Mouse (Mus musculus) CH12.LX (cell line): Measurements from ENCODE around the gene Kncn. TPM values are rescaled to one million over a fixed set of nuclear protein-coding genes. Genes with fewer than 3 reads are reported as not detected.
A peak's percentile ranks its signal among the peaks of the same experiment; 100 is the strongest.

ENCODE experiments used
- DNase-seq: peaks from one replicate; pipeline ENCODE4 v3.0.0-alpha.2; 2013; ENCODE audit errors: extremely low read depth
- H3K27ac ChIP-seq: 2 replicates; pipeline ENCODE4 v1.5.1; 2012; ENCODE audit warnings: low read depth, mild to moderate bottlenecking, control low read depth, moderate library complexity; ENCODE audit not compliant: insufficient read depth
- H3K27me3 ChIP-seq: replicated peaks from 2 replicates; pipeline ENCODE3; 2012; ENCODE audit warnings: inconsistent platforms
- H3K36me3 ChIP-seq, 2 experiments: replicated peaks in 1 of 2; 2 replicates each; pipeline versions ENCODE3 to v1.6.1; 2012; ENCODE audit warnings: inconsistent platforms in 1 of 2, low read length in 1 of 2, mild to moderate bottlenecking in 1 of 2, mixed read lengths in 1 of 2, moderate library complexity in 1 of 2; ENCODE audit not compliant: control insufficient read depth in 1 of 2, insufficient read depth in 1 of 2
- H3K4me1 ChIP-seq, 2 experiments: 2 replicates each; pipeline ENCODE4 v1.6.1; 2012; ENCODE audit warnings: inconsistent platforms in 1 of 2, moderate library complexity in 1 of 2; ENCODE audit not compliant: insufficient read depth in 2 of 2, control insufficient read depth in 1 of 2
- H3K4me2 ChIP-seq: 2 replicates; pipeline ENCODE4 v1.6.1; 2012; ENCODE audit warnings: low read depth, mild to moderate bottlenecking, control low read depth; ENCODE audit not compliant: poor library complexity, insufficient read depth, severe bottlenecking
- H3K4me3 ChIP-seq, 3 experiments: fragments of 150-350 bp in 1 of 3; sonication (generic) in 1 of 3; replicated peaks in 1 of 3; 2 replicates each; pipeline versions ENCODE3 to v1.5.1; 2011 to 2012; ENCODE audit warnings: low read depth in 2 of 3, low read length in 2 of 3, mild to moderate bottlenecking in 2 of 3, moderate library complexity in 2 of 3, control low read depth in 1 of 3, improper control_type of control experiment in 1 of 3, inconsistent platforms in 1 of 3, mixed read lengths in 1 of 3; ENCODE audit not compliant: poor library complexity in 1 of 3
- H3K79me2 ChIP-seq: replicated peaks from 2 replicates; pipeline ENCODE4 v1.6.1; 2012; ENCODE audit warnings: mild to moderate bottlenecking, moderate library complexity; ENCODE audit not compliant: control insufficient read depth, poor library complexity, insufficient read depth, severe bottlenecking; ENCODE audit errors: extremely low read depth
- H3K9ac ChIP-seq: 2 replicates; pipeline ENCODE4 v1.6.1; 2012; ENCODE audit warnings: low read depth, mild to moderate bottlenecking, control low read depth, moderate library complexity; ENCODE audit not compliant: insufficient read depth
- H3K9me3 ChIP-seq: replicated peaks from 2 replicates; pipeline ENCODE3; 2012; ENCODE audit warnings: low read length, inconsistent platforms, mixed read lengths
- BHLHE40 ChIP-seq: IDR thresholded peaks from 2 replicates; pipeline ENCODE4 v1.6.1; 2011; ENCODE audit warnings: mild to moderate bottlenecking, low read depth, low read length, improper control_type of control experiment
- CHD1 ChIP-seq: IDR thresholded peaks from 2 replicates; pipeline ENCODE4 v1.6.1; 2012; ENCODE audit warnings: low read depth, low read length, improper control_type of control experiment, inconsistent platforms
- CTCF ChIP-seq, 2 experiments: IDR thresholded peaks in 1 of 2; conservative IDR thresholded peaks in 1 of 2; 2 replicates each; pipeline ENCODE4 v1.5.1; 2011 to 2012; ENCODE audit warnings: low read depth in 2 of 2, low read length in 2 of 2, improper control_type of control experiment in 1 of 2, inconsistent platforms in 1 of 2, mild to moderate bottlenecking in 1 of 2, moderate library complexity in 1 of 2
- E2F4 ChIP-seq: IDR thresholded peaks from 2 replicates; pipeline ENCODE4 v1.6.1; 2011; ENCODE audit warnings: low read depth, low read length, improper control_type of control experiment; ENCODE audit not compliant: insufficient replicate concordance
- EP300 ChIP-seq: IDR thresholded peaks from 2 replicates; pipeline ENCODE4 v1.6.1; 2011; ENCODE audit warnings: low read length, improper control_type of control experiment
- GABPA ChIP-seq: IDR thresholded peaks from 2 replicates; pipeline ENCODE4 v1.6.1; 2012; ENCODE audit warnings: low read depth, low read length, improper control_type of control experiment, inconsistent platforms; ENCODE audit not compliant: insufficient replicate concordance
- HCFC1 ChIP-seq: IDR thresholded peaks from 2 replicates; pipeline ENCODE4 v1.6.1; 2012; ENCODE audit warnings: low read depth, mild to moderate bottlenecking, inconsistent platforms, low read length, improper control_type of control experiment
- IRF4 ChIP-seq: IDR thresholded peaks from 2 replicates; pipeline ENCODE4 v1.6.1; 2014; ENCODE audit warnings: low read depth, mild to moderate bottlenecking, inconsistent platforms, low read length, improper control_type of control experiment
- JUN ChIP-seq: IDR thresholded peaks from 2 replicates; pipeline ENCODE4 v1.6.1; 2011; ENCODE audit warnings: low read depth, mild to moderate bottlenecking, low read length, improper control_type of control experiment, moderate library complexity; ENCODE audit not compliant: insufficient read depth
- JUND ChIP-seq: conservative IDR thresholded peaks from 2 replicates; pipeline ENCODE4 v1.6.1; 2011; ENCODE audit warnings: low read depth, low read length, improper control_type of control experiment
- KAT2A ChIP-seq: IDR thresholded peaks from 2 replicates; pipeline ENCODE4 v1.6.1; 2012; ENCODE audit warnings: low read length, improper control_type of control experiment, inconsistent platforms; ENCODE audit not compliant: insufficient replicate concordance
- MAX ChIP-seq: IDR thresholded peaks from 2 replicates; pipeline ENCODE4 v1.6.1; 2011; ENCODE audit warnings: low read length, improper control_type of control experiment
- MAZ ChIP-seq: IDR thresholded peaks from 2 replicates; pipeline ENCODE4 v1.6.1; 2012; ENCODE audit warnings: low read depth, mild to moderate bottlenecking, inconsistent platforms, low read length, improper control_type of control experiment, moderate library complexity
- MXI1 ChIP-seq: IDR thresholded peaks from 2 replicates; pipeline ENCODE4 v1.6.1; 2011; ENCODE audit warnings: mild to moderate bottlenecking, low read depth, low read length, improper control_type of control experiment
- NELFE ChIP-seq: IDR thresholded peaks from 2 replicates; pipeline ENCODE4 v1.6.1; 2011; ENCODE audit warnings: low read depth, low read length, improper control_type of control experiment
- NRF1 ChIP-seq: IDR thresholded peaks from 2 replicates; pipeline ENCODE4 v1.6.1; 2014; ENCODE audit warnings: low read depth, mild to moderate bottlenecking, inconsistent platforms, low read length, improper control_type of control experiment, moderate library complexity
- PAX5 ChIP-seq: IDR thresholded peaks from 2 replicates; pipeline ENCODE4 v1.6.1; 2012; ENCODE audit warnings: low read length, inconsistent platforms, mixed read lengths
- POLR2AphosphoS2 ChIP-seq: IDR thresholded peaks from 2 replicates; pipeline ENCODE4 v1.6.1; 2011; ENCODE audit warnings: low read depth, low read length, improper control_type of control experiment
- RAD21 ChIP-seq: IDR thresholded peaks from 2 replicates; pipeline ENCODE4 v1.6.1; 2011; ENCODE audit warnings: low read depth, mild to moderate bottlenecking, low read length, improper control_type of control experiment, moderate library complexity
- RCOR1 ChIP-seq: conservative IDR thresholded peaks from 2 replicates; pipeline ENCODE4 v1.6.1; 2012; ENCODE audit warnings: low read depth, mild to moderate bottlenecking, inconsistent platforms, low read length, improper control_type of control experiment
- SIN3A ChIP-seq: IDR thresholded peaks from 2 replicates; pipeline ENCODE4 v1.6.1; 2012; ENCODE audit warnings: low read length, improper control_type of control experiment, inconsistent platforms
- SMC3 ChIP-seq: IDR thresholded peaks from 2 replicates; pipeline ENCODE4 v1.6.1; 2011; ENCODE audit warnings: low read depth, low read length, improper control_type of control experiment
- TBP ChIP-seq: conservative IDR thresholded peaks from 2 replicates; pipeline ENCODE4 v1.6.1; 2011; ENCODE audit warnings: low read depth, low read length, improper control_type of control experiment
- TCF12 ChIP-seq: IDR thresholded peaks from 2 replicates; pipeline ENCODE4 v1.6.1; 2014; ENCODE audit warnings: low read depth, mild to moderate bottlenecking, inconsistent platforms, low read length, improper control_type of control experiment
- USF1 ChIP-seq: IDR thresholded peaks from 2 replicates; pipeline ENCODE4 v1.6.1; 2014; ENCODE audit warnings: low read depth, mild to moderate bottlenecking, inconsistent platforms, low read length, improper control_type of control experiment
- ZC3H11A ChIP-seq: IDR thresholded peaks from 2 replicates; pipeline ENCODE4 v1.6.1; 2012; ENCODE audit warnings: low read depth, mild to moderate bottlenecking, inconsistent platforms, low read length, improper control_type of control experiment
- ZKSCAN1 ChIP-seq: IDR thresholded peaks from 2 replicates; pipeline ENCODE4 v1.6.1; 2012; ENCODE audit warnings: low read depth, inconsistent platforms, low read length, improper control_type of control experiment, borderline replicate concordance
- ZMIZ1 ChIP-seq: IDR thresholded peaks from 2 replicates; pipeline ENCODE4 v1.6.1; 2012; ENCODE audit warnings: low read depth, mild to moderate bottlenecking, inconsistent platforms, low read length, improper control_type of control experiment
- ZNF384 ChIP-seq: IDR thresholded peaks from 2 replicates; pipeline ENCODE4 v1.6.1; 2012; ENCODE audit warnings: low read depth, low read length, improper control_type of control experiment, inconsistent platforms
- dilution Hi-C: fragments of 300-500 bp; cut with MboI; formaldehyde crosslinking; loops from 2 replicates; pipeline ENCODE4 v1.14.3; 2020; ENCODE audit warnings: low sequenced_read_pairs; ENCODE audit not compliant: extremely low pct_unique_long_range_greater_than_20kb, extremely low pct_ligation_motif_present
- in situ Hi-C: fragments of 300-500 bp; cut with MboI; formaldehyde crosslinking; loops from 3 replicates; pipeline ENCODE4 v1.14.3; 2019; ENCODE audit warnings: low sequenced_read_pairs, low pct_ligation_motif_present, low pct_unique_long_range_greater_than_20kb, mixed read lengths
- polyA plus RNA-seq: library from polyadenylated mRNA; unstranded; fragments of >175 nt; gene quantifications from 2 replicates; pipeline ENCODE4 v1.2.1, GENCODE M21; 2012; ENCODE audit warnings: low read depth; ENCODE audit not compliant: insufficient read length
- total RNA-seq, 2 experiments: library from RNA; depleted of rRNA; stranded (reverse); fragments of 300-350 nt in 1 of 2; fragments of >200 nt in 1 of 2; gene quantifications; 2 replicates each; pipeline ENCODE4 v1.2.3; 2012 to 2014

Kncn gene
- total and polyA plus RNA-seq, 3 experiments = not detected

DNA sequence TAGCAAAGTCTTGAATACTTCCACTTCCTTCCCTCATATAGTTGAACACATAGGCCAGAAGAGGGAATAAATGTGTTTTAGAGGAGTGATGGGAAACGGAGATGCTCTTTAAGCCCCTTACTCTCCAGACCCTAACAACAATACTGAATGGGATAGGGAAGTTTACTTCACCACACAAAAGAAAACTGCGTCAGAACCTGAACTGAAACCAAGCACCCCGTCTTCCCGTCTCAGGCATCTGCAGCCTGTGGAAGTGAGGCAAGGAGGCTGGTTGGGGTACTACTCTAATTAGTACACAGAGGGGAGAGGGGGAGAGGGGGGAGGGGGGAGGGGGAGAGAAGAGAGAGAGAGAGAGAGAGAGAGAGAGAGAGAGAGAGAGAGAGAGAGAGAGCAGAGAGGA, 46.0 kb upstream of the Kncn start:
- H3K36me3 ChIP-seq = peaks cover 27 to 56% of the 10 kb centered on the region in 2 experiments
- peak overlapping the region; percentile 54 for H3K9ac ChIP-seq
- no peaks in the 10 kb centered on the region for H3K27me3 ChIP-seq
- dilution Hi-C loops (no loop called here), in situ Hi-C loops (no loop called here)
- H3K79me2 ChIP-seq = peaks cover 7% of the 10 kb centered on the region; the same call in 1 of the 2 replicates
- no peak overlapping the region for H3K27ac ChIP-seq
- no peak for DNase-seq
- H3K9me3 ChIP-seq = no peaks in the 10 kb centered on the region
- H3K4me2 ChIP-seq = peak overlapping the region; percentile 59
- H3K4me1 ChIP-seq = peaks cover 9 to 26% of the 10 kb centered on the region in 2 experiments; a peak in 3 of 4 replicates
- H3K4me3 ChIP-seq = peak overlapping the region in 2 of 3 experiments; percentile 51 to 85
- TF ChIP-seq EP300 = peak; percentile 14; the same call in 1 of the 2 replicates
- no peak for TF ChIP-seq JUN
- no peak for TF ChIP-seq NRF1
- 0 out of 2 replicates have a peak, but pooled peaks have one; percentile 19 for TF ChIP-seq IRF4
- TF ChIP-seq E2F4 = no peak
- no peak for TF ChIP-seq POLR2AphosphoS2
- no peak for TF ChIP-seq ZMIZ1

GRCm38 (mm10) chr4:115838696-115839641, 45.2 kb upstream of the Kncn start, which contains the start of gene Mknk1:
Gene Mknk1, plus strand, starts transcription at chr4:115839198.
- DNase-seq = peak; percentile 97
- Histone ChIP-seq H3K36me3 (peaks cover 22 to 56% of the 10 kb centered on the region in 2 experiments), H3K9ac (peak within 1 kb of the TSS; percentile 76), H3K9me3 (no peaks in the 10 kb centered on the region), H3K4me1 (peaks cover 12 to 25% of the 10 kb centered on the region in 2 experiments), H3K4me2 (peak within 1 kb of the TSS; percentile 91), H3K79me2 (peaks cover 11% of the 10 kb centered on the region), H3K27me3 (no peaks in the 10 kb centered on the region), H3K27ac (0 out of 2 replicates have a peak within 1 kb of the TSS, but pooled peaks have one; percentile 5), H3K4me3 (peak within 1 kb of the TSS; percentile 74 to 85 (median 80))
- in situ Hi-C loops = no loop called here
- dilution Hi-C loops = no loop called here
- TF ChIP-seq SMC3 = no peak
- TF ChIP-seq TBP = peak; percentile 76
- no peak; the same call in 1 of the 2 replicates for TF ChIP-seq POLR2AphosphoS2
- no peak for TF ChIP-seq RCOR1
- TF ChIP-seq MAX = peak; percentile 95
- peak; percentile 27 for TF ChIP-seq SIN3A
- no peak for TF ChIP-seq ZC3H11A
- TF ChIP-seq USF1 = peak; percentile 76
- TF ChIP-seq KAT2A = no peak
- no peak for TF ChIP-seq GABPA
- peak; percentile 82 for TF ChIP-seq BHLHE40
- TF ChIP-seq MXI1 = peak; percentile 92; the same call in 1 of the 2 replicates
- TF ChIP-seq ZKSCAN1 = no peak
- peak; percentile 76 for TF ChIP-seq NELFE
- TF ChIP-seq JUND = no peak
- peak; percentile 67 for TF ChIP-seq HCFC1
- TF ChIP-seq MAZ = 0 out of 2 replicates have a peak, but pooled peaks have one; percentile 21
- no peak for TF ChIP-seq IRF4
- no peak for TF ChIP-seq EP300
- TF ChIP-seq RAD21 = no peak
- TF ChIP-seq NRF1 = peak; percentile 99
- no peak for TF ChIP-seq PAX5
- TF ChIP-seq E2F4 = no peak
- peak; percentile 84 for TF ChIP-seq TCF12
- peak; percentile 16; the same call in 1 of the 2 replicates for TF ChIP-seq ZMIZ1
- no peak for TF ChIP-seq CHD1
- no peak for TF ChIP-seq CTCF (conservative IDR thresholded peaks at IDR 0.05 in 1 of 2, IDR thresholded peaks at IDR 0.05 in 1 of 2; ENCODE audit: low read depth in 2 of 2, low read length in 2 of 2)
- no peak for TF ChIP-seq ZNF384
